Mouse (Mus musculus) urinary bladder, postnatal 25 days (tissue): Measurements from ENCODE around the gene Tle4.
"Not testable (repeated sequence)": the region's sequence is repeated elsewhere in the genome, so short reads cannot be mapped to it uniquely, and the experiment has no call there.

Source experiments
- DNase-seq: peaks from one replicate; pipeline ENCODE4 v3.0.0; 2022; ENCODE audit warnings: low spot score

Tle4 gene

GRCm38 (mm10) chr19:14597917-14598689 is at the start of gene Tle4:
Gene Tle4 (minus strand): TSS chr19:14598051.
- DNase-seq = peak; percentile 100

DNA sequence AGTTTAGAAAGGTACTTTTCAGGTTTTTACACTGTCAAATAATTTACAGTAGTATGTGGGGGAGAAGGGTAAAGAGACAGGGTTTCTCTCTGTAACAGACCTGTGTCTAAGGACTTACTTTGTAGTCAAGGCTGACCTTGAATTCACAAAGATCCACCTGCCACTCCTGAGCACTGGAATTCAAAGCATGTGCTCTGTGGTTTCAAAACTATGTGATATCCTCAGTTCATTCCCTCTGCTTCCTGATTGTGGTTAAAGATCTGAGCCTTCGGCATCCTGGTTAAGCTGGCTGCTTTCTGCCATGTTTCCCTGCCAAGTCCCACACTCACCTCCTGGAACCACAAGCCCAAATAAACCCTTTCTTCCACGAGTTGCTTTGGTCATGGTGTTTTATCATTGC is 47.8 kb upstream of the Tle4 start:
- no peak for DNase-seq

- no peak for DNase-seq
These were observed 46.9 kb upstream of the Tle4 start for GRCm38 (mm10) chr19:14644756-14645155.

DNA sequence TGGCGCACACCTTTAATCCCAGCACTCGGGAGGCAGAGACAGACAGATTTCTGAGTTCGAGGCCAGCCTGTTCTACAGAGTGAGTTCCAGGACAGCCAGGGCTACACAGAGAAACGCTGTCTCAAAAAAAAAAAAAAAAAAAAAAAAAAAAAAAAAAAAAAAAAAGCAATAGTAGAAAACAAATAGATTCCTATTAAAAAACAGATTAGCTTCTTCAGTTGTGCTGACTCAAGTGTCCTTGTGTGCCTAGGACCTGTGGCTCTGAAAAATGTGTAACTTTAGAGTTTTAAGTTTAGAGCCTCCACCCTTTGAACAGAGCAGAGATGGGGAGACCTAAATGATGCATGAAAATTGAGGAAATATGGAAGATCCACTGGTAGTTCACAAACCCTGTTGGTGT is 45.2 kb upstream of the Tle4 start:
- not testable (repeated sequence) for DNase-seq

DNA sequence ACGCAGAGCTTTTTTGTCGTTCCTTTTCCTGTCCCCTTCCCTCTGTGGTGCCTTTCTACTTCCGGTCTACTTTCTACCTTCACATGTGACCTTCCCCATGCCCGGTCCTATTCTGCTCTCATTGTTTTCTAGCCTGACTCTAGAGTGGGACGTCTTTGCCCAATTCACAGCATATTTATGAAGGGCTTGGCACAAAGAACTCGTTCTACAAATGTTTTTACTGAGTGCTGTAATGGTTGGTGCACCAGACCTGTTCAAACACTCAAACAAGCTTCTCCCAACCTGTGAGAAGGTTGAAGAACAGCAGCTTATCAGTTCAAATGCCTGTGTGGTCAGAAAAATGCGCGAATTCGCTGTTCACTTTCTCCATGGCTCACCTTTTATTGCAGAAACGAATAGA is 44.8 kb upstream of the Tle4 start:
- no peak for DNase-seq

GRCm38 (mm10) chr19:14635213-14635928 is 37.5 kb upstream of the Tle4 start:
- no peak for DNase-seq

- DNase-seq = no peak
These were observed 25.5 kb upstream of the Tle4 start for GRCm38 (mm10) chr19:14623355-14623754.

DNA sequence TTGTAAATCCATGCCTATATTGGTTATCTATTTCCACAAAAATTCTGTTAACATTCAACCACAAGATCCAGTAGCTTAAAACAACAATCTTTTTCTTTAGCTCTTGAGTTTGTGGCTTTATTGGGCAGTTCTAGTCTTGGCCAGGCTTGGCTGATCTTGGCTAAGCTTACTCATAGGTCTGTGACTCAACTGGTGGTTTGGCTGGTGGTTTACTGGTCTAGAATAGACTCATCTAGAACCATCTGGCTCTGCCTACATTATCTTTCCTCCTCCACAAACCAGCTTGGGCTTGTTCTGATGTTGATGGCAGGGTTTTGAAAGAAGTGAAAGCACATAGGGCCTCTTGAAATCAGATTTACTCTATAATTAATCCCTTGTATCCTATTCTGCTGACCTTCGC is 22.7 kb upstream of the Tle4 start:
- DNase-seq = no peak

GRCm38 (mm10) chr19:14619814-14620213 is 22.0 kb upstream of the Tle4 start:
- DNase-seq = no peak

DNA sequence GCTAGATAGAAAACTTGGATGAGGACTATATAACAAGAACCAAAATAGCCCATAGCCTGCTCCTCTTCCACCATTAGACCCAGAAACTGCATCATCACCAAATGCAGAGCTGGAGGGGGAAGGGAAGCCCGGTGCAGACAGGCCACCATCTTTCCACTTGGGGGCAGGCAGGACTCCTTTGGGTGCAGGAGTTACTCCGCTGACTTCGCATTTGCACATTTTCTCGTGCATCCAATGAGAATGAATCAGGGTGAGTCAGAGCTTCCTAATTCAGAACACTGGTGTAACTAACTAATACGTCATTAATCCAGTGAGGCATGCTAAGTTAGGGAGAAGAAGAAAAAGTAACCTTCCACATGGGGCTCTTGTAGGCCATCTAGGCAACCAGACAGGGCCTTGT is 17.0 kb upstream of the Tle4 start:
- DNase-seq = no peak

- no peak for DNase-seq
These were observed 12.9 kb upstream of the Tle4 start for GRCm38 (mm10) chr19:14610542-14611317.

GRCm38 (mm10) chr19:14600841-14601240 is 3.0 kb upstream of the Tle4 start:
- no peak for DNase-seq

DNA sequence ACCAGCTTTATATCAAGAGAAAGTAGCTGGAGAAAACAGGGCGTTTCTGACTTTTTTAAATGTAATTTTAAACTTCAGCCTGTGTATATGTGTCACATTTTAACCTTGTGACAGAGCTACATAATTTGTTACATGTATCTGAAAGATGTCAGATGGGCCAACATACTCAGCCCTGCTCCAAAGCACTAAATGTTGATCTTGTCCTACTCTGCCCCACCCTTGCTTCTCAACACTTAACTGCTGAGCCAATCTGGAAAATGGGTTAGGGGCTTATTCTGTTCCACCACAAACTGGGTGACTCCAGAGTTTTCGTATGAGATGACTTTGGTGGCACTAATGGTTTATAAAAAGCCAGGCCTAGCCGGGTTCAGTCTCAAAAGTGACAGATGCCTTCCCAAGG is 2.5 kb upstream of the Tle4 start:
- no peak for DNase-seq

GRCm38 (mm10) chr19:14599851-14600251 is 2.0 kb upstream of the Tle4 start:
- no peak for DNase-seq

GRCm38 (mm10) chr19:14598690-14599288 is 938 bp upstream of the Tle4 start:
- DNase-seq = no peak

GRCm38 (mm10) chr19:14596941-14597916 is 622 bp downstream of the Tle4 start:
- peak; percentile 38 for DNase-seq

DNA sequence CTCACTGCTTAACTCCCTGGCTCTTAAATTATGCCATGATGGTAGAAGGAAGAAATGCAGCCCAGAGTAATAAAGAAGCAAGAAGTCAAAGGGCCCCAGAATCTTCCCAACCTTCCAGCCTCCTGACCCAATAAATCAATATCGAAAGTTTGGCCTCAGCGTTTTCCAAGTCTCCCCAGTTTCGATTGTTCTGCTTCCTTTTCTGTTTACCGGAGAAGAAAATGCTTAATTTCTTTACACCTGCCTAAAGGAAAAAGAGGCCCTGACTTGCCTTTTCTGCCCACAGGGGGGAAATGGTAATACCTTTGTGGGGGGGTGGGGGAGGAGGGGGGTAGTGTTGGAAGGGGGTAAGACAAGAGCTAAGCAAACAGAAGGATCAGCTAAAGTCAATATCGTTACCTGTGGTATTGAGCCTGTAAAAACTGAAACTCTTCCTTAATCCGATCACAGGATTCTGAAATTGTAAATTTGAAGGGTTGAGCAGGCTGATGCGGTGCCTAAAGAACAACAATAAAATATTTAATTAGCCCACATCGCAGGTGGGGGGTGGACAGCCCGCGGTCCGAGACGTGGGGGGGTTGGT is 1.4 kb downstream of the Tle4 start:
- DNase-seq = no peak

DNA sequence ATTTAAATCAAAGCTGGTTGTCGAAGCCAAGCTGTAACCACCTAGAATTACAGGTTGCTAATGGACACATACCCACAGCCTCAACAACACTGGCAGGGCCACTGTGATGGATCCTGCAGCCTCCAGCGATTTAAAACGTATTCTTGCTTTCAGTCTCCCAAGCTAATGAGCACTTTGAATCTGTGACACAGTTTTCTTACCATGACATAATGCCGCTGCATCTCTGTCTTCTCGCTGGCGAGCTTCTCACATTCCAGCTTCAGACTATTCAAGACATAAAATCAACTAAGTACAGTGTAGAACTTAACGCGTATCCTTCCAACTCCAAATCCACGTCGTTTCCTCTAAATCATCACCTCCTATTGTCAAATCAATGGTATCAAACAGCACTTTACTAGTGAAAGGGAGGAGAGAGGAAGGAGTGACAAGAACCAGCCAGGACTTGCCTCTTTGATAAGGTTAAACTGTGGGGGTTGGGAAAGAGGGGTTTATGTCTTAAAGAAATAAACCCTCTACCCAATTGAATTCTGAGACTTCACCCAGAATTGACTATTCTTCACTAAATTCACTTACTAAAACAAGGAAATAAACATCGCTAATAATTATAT is 2.4 kb downstream of the Tle4 start:
- DNase-seq = no peak

GRCm38 (mm10) chr19:14594537-14594936 is 3.3 kb downstream of the Tle4 start:
- DNase-seq = no peak

DNA sequence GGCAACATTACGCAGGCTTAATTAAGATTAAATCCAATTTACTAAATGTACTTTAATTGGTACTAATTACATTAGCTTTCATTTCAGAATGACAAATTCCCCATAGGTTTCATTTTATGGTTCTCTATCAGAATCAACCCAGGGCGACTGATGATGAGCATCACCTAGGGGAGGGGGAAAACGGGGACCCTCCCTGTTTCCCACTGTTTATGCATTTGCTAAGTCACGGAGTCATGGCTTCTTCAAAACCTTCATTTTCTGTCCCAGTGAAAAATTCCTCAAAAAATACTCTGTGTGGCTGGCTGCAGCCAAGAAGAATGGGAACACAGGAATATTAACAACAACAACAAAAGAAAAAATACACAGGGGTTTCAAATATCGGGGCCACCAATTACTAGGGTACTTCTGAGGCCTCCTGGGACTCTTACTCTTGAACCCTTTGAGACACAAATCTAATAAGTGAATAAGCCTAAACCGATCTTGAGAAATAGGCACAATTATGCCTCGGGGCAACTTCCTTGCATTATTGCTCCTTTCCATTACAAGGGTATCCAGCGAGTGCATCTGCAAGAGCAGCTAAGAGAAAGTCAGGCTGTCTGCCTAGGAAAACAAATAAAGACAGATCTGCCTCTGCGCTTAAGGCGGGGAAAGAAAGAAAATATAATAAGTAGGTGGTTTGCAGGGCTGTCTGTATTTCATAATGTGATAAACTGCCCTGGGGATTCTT is 5.9 kb downstream of the Tle4 start:
- DNase-seq = no peak
